Mouse (Mus musculus): ENCODE data around the gene Idh1.

DNA sequence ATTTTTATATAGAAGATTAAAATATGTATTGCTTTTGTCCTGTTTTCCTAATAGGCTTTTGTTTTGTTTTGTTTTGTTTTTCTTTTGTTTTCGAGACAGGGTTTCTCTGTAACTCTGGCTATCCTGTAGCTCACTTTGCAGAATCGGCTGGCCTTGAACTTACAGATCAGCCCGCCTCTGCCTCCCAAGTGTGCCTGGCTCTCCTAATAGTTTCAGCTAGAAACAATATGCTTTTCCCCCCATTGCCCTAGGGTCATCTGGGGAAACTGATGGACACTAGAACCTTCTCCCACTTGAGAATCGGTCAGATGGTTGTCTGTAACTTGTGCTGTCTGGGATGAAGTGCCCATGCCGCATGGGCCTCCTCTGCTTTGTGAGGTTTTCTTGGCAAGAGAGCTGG lies 30.2 kb downstream of the Idh1 start:
- TF ChIP-seq POLR2A (IDR thresholded peaks at IDR 0.05; ENCODE audit: insufficient read length, low read depth) (no peak), E2F4 (IDR thresholded peaks at IDR 0.05; ENCODE audit: insufficient read depth) (no peak), POLR2AphosphoS2 (IDR thresholded peaks at IDR 0.05; ENCODE audit: insufficient read length, low read depth) (no peak), CEBPB (IDR thresholded peaks at IDR 0.05; ENCODE audit: insufficient read depth, poor library complexity, severe bottlenecking) (no peak), SRF (IDR thresholded peaks at IDR 0.05; ENCODE audit: control insufficient read depth, insufficient read length, low read depth) (no peak), MYOG (IDR thresholded peaks at IDR 0.05; ENCODE audit: control insufficient read depth in 1 of 3, insufficient read depth in 1 of 3, insufficient read length in 2 of 3, low read depth in 2 of 3) (no peak)

Measured in myocyte (in vitro differentiated cells).